Mouse (Mus musculus) neural tube, embryonic 10.5 days (tissue): ENCODE data around the gene Bap1.

ENCODE experiments used
- DNase-seq: peaks from one replicate; pipeline ENCODE4 v3.0.0-alpha.2; 2017; ENCODE audit warnings: low spot score; ENCODE audit errors: extremely low spot score

Bap1 gene

DNA sequence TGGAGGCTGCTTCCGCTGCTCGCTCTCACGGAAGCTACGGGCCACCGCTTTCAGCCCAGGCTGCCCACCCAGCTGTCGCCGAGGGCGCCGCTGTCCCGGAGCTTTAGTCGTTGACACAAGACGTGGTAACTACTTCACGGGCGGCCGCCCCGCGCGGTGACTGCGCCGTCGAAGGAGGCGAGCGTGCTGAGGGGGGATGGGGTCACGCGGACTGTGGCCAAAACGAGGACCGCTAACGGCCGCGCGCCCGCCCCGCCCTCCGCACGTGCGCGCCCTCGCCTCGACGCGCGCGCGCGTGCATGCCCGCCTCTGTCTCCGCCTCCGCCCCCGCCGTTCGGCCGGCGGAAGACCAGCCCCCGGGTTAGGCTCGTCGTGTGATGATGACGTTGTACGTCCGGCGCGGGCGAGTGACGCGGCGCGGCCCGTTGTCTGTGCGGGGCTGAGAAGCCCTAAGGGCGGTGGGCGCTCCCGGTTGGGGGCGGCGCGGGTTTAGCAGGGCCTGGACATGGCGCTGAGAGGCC is at the start of gene Bap1, which contains the start of gene Phf7:
Gene Bap1 (plus strand): TSS at position 367 of the 521 bp plus-strand sequence.
Gene Phf7 (minus strand): TSS at position 234 of the 521 bp plus-strand sequence.
- peak; percentile 99 for DNase-seq

DNA sequence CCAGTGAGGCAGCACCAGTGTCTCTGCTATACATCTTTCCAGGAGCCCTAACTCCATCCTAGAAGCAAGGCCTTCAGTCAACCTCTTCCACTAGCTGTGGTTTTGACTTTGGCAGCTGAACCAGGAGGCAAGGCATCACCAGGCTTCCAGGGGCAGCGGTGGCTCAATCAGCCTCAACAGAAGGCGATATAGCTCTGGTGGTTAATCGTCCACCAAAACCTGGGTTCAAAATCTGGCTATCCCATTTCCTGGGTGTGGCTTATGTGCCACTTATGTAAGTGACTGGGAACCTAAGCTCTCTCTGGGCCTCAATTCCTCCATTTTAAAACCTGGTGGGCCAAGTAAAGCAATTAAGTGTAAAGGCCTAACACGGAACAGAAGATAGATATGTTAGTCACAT is 46.4 kb upstream of the Bap1 start:
- DNase-seq, result no peak

DNA sequence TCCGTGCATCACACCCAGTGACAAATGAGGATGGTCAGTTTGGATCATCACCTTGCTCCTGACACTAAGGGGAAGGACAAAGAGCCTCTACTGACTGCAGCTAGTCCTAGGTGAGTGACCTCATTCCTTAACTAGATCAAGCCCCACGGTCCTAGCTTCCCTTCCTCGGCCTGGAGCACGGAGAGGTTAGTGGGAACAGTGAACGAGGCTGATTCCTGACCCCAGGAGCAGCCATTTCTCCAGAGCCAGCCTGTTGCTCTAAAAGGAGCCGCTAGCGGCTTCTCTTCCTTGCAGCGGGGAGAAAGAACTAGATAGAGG is 46.0 kb upstream of the Bap1 start:
- DNase-seq, result no peak

DNA sequence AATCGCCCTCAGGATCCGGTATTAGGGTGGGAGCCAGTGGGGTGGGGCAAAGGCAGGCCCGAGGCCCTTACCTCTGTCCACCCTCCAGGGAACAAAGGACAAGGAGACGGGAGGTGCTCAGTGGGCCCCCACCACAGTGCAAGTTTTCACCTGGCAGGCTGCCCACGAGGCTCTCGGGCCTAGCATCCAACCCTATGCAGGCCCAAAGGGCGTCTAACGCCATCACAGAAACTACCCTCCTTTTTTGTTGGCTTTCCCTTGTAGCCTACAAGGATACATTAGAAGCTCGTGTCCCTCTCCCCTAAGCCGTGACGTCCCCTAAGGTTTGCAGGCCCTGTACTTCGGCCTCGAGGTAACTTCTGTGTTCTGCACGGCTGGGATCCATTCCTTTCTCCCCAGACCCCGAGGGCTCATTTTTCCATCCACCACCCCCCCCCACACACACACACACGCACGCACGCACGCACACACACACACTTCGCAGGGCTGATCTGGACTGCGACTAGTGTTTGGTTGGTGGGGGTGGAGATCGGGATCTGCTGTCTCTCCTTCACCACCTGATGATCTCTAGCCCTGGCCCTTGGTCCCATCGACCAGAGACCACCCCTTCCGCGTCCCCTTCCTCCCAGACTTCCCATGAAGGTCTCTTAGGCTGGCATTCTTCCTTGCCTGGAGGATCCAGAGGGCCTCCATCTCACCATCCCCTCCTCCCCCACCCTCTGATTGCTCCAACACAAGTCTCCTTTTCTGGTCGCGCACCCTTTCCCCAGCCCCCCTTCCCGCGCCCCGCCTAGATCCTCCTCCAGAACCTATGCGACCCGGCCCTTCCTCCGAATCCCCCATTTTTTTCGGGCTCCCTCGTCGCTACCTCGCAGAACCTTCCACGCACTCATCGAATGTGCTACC is 45.4 kb upstream of the Bap1 start:
- peak; percentile 62 for DNase-seq

DNA sequence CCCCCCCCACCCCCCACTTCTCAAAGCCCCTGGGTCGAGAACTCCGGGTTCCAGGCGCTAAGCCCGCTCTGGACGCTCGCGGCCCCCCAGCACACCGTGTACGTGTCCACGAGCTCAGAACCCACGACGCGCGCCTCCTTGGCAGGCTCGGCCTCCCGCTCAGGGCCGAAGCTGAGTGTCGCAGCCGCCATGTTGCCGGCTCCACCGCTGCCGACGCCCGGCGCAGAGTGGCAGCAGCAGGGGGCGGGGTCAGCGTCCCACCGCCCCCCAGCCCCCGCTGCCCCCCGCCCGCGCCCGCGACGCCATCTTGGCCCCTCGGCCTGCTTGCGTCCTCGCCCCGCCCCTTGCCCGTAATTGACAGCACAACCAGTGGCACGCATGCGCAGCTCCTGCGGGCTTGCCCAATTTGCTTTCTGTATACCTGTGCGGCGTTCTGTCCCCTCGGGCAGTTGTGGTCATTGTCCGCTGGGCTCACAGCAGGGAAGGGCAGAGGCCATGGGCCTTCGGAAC is 44.7 kb upstream of the Bap1 start:
- peak; percentile 93 for DNase-seq

DNA sequence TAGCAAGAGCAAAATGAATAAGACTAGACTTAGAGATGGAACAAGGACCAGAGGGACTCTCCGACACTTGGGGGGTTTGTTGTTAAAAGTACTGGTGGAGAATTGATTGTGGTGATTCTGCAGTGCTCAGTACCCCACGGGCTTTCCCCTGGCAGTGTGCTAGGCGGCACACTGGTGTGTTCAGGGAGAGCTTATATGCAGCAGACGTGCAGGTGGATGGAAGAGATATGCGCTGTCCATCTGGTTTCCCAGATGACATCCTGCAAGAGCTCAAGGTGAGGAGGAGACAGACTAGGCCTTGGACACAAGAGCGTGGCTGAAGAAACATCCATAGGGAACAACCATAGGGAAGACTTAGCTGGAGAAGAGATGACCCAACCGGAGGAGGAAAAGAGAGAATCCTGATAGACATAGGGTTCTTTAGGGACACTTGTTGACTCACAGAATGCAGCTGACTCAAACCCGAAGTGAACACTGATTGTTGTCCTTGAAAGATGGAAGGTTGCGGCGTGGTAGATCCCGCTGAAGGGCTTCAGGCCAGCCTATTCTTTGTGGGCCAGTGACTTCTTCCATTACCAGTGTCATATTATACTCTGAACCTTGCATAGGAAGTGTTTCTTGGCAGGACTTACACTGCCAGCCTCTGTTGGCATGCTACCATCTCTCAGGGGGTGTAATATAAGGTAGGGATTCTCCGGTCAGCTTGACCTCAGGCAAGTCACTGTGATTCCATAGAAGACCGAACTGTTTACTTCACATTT is 44.0 kb upstream of the Bap1 start:
- DNase-seq, result no peak

DNA sequence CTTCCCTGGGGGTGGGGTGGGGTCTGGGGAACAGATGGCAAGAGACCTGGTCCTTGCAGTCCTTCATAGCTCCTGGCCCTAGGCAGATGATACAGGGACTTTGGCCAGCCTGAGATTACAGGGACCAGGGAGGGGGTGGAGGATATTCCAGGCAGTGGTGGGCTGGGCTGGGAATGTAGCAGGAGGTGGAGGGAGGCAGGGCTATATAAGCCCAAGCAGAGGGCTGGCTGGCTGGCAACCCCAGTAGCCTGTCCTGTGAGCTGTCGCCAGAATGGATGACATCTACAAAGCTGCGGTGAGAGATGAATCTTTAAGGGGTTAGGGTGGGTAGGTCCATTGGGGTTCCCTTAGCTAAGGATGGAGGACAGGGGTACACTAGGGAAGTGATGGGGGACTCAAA is 43.2 kb upstream of the Bap1 start, which contains the start of gene Tnnc1:
Gene Tnnc1 (plus strand): TSS at position 229 of the 400 bp plus-strand sequence.
- DNase-seq, result no peak

DNA sequence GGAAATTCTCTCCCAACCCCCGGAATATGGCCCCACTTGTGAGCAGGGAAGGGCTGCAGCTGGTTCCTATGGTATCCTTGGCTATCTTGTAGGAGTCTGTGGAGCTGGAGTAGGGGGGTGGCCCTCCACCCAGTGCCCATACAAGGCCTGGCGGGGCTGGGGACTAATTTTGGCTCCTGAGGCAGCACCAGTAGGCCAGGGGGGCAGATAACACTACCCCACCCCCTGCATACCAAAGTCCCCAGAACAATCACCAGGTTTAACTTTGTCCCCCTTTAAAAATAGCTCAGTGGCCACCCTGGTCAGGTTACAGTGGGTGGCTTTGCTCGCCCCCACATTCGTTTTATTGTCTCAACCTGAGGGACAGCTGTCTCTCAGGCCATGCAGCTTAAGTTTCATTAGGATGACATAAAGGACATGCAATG is 42.1 kb upstream of the Bap1 start:
- DNase-seq, result no peak

DNA sequence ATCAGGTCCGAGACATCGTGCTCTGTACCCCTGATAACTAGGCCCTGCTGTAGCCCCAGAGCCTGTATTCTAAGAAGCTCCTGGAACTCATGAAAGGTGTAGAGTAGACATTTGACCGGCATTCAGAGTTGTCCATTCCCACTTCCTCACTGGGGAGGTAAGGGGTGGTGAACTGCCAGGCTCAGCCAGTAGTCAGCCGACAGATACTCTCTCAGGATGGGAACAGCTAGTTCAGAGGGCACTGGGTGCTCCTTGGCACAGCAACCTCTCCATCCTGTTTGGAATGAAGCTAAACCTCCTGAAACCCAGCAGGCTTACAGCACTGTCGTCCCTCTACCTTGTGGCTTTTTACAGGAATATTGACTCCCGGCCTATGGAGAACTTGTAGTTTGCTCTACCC is 39.4 kb upstream of the Bap1 start:
- DNase-seq, result no peak

DNA sequence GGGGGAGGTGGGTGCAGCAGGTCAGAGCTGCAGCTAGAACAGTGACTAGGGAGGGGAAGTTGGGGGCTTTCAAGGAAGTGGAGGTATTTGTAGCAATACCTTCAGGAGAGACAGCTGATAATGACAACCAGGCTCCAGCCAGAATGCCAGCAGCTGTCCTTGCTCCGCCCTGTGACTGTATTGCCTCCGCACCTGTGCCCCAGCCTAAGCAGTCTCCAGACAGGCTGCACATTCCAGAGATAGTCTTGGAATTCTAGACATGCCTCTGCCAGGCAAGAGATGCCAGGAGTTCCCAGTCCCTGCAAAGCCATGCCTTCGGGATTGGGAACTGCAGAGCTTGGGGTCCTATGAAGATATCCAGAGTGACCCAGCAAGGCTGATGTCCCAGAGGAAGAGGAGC is 38.8 kb upstream of the Bap1 start:
- DNase-seq, result no peak

DNA sequence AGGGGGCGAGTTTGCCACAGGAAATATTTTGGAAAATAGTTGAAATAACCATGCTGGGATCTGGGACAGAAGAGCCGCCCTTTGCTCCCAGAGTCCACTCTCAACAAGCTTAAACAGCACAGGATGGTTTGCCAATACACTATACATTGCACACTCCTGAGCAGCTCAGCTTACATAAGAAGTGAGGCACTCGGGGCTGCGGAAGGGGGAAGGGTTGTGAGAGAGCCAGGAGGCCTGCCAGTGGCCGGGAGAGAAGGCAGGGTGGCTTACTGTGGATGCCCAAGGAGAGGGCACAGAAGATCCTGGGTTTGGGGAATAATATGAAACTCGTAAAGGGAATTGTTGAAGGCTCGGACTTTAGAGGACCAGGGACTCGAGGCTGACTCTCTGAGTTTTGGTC is 37.4 kb upstream of the Bap1 start:
- DNase-seq, result no peak

DNA sequence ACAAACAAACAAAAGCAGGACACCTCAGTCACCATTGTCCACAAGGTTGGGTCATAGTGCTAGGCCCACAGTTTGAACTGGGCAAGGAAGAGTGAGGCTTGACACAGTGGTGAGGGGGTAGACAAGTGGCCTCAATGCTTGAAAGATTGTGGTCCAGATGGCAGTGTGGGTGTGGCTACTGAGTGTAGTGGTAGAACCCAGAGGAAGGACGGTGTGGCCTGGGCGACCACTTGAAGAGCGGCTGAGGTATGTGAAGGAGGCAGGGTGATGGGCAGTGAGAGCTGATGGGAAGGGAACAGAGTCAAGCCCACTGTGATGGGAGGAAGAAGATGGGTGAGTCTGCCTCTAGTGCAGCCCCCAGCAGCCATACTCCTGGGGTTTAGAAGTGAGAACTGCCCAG is 36.6 kb upstream of the Bap1 start:
- no peak for DNase-seq

DNA sequence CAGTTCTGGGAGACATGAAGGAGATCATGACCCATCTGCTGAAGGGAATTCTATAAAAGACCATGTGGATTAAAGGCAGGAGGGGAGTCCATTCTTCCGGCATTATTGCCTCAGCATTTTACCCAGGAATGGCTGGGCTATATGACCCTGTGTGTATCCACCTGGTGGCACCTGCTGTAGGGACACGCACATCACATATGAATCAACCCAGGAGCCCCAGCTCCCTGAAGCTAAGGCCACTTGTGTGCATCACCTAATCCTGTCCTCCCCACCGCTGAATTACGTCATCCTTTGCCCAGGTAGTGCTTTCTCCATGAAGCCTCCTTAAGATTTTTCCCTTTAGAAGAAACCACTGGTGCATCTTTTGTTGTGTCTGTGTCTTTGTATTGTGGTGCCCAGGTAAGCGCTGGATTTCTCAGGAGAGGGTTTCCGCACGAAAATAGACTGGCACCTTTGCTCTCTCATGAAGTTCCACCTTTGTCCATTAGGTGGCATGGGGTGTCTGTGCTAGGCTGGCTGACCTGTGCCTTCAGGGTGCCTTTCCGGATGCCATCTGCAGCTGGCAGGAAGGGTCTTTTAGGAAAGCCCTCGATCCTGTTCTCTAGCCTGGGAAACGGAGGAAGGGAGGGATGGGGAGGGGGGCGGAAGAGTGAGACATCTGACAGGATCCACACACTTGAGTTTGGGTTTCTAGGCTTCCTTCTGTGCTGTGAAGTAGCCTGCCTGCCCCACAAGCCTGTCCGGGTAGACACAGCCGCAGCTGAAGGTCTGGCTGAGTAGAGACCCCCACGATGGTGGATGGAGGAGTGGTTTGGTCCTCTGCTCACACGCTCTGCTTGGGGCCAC is 35.9 kb upstream of the Bap1 start:
- peak; percentile 63 for DNase-seq

DNA sequence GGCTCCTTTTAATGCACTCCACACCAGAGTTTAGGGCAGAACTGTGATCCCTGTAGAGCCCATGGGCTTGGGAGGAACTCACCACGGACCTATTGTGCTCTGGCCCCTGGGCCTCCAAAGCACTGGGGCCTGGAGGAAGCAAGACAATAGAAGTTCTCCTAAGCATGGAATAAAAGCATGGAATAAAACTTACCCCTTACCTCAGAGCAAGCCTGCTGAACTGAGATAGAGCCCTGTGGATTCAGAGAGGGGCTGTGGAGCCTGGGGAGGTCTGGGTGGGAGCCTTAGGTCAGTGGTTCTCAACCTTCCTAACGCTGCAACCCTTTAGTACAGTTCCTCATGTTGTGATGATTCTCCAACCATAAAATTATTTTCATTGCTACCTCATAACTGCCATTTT is 34.4 kb upstream of the Bap1 start, which contains the start of gene Nisch:
Gene Nisch (minus strand): TSS at position 101 of the 400 bp plus-strand sequence.
- no peak for DNase-seq

DNA sequence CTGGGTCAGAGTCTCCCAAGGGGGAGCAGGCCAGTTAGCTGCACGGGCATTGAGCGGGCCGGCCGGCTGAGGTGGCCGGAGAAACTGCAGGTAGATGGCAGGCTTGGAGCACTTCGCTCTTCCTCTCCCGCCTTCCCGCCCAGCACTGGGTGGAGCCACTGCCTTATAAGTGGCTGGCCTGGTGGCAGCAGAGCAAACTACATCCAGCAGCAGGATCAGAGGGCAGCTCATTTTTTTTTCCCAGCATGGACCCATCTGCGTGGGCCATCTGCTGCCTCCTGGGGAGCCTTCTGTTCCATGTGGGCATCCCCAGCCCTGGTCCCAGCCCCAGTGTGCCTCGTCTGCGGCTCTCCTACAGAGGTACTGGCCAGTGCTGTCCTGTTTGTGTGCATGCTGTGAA is 33.6 kb upstream of the Bap1 start, which contains the start of gene Sema3g:
Gene Sema3g (plus strand): TSS at position 195 of the 400 bp plus-strand sequence.
- peak; percentile 60 for DNase-seq

DNA sequence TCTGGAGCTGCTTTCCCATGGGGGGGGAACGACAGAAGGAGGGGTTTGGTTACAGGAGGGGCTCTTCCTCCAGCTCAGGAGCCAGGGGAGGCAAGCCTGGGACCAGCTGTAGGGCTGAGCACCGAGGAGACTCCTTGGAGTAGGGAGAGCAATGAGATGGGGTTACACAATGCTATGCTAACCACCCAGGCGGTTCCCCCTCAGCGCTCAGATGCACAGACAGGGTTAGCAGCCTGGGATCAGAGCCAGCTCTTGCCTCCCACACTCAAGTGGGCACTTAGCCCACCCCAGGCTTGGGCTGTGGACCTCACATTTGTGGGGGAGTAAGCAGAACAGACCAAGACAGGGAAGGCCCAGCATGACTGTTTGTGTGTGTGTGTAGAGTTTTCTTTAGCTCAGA is 24.3 kb upstream of the Bap1 start:
- no peak for DNase-seq

DNA sequence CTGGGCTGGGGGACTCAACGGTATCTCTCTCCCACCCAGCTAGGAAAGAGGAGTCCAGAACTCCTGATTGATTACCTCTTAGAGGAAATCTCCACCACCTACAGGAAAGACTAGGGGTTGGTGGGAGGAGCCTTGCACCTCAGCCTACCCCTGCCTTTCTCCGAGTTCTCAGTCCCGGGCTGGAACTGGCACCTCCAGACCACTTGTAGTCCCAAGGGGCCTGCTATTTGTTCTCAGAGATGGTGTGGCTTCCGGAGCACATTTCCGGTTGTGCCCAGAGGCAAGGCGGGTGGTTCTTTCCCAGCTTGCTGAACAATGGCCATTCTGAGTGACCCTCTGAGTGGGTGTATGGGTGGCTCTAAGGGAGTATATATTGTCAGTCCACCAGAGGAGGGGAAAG is 23.0 kb upstream of the Bap1 start:
- DNase-seq, result no peak

DNA sequence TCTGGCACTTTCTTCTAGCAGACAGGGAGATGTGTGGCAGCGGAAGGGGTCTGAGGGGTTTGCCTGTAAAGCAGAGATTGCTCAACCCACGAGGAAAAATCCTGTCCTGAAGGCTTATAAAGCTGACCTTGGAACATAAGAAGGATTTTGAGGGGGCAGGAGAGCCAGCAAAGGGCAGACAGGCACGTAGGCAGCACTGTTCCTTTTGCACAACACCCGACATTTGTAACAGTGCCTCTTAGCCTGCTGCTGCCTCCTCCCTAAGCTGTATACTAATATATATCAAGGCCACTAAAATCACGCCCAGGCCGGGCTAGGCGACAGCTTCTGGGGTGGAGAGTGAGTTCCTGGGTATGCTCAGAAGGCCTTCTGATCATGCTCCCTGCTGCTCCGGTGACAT is 20.8 kb upstream of the Bap1 start:
- no peak for DNase-seq

DNA sequence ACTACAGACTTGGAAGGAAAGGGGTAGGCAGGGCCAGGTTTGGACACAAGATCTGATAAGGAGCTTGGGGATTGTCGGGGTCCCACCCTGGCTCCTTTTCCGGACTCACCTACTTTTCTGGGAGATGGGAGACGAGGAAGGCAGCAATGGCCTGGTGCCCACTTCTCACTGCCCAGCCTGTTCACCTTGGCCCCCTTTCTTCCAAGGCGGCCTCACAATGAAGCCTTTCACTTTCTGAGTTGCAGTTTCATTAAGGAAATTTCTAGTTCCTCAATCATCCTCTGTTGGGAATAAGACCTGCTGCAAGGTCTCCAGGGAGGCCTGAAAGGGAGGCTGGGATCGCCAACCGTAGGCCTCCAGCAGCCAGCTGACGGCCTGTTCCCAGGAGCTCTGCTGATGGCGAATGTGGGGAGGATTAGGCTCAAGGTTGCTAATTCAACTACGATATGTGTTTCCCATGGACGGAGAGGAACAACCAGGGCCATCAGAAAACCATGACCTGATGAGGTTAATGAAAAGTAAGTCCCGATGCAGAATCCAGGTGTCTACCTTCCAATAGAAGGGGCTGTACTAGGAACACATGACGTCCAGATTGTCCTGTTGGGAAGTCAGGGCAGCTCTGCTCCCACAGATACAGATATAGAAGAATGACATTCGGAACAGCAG is 18.7 kb upstream of the Bap1 start:
- no peak for DNase-seq
